15 mouse cellular contexts compared by ENCODE assay signal in genomic region chr5:135208197-135208596, GRCm38 (mm10). TPM values are rescaled to one million over a fixed set of nuclear protein-coding genes. Genes with fewer than 3 reads are reported as not detected.
A peak's percentile ranks its signal among the peaks of the same experiment; 100 is the strongest.
DNase-seq lines count a peak whose midpoint lies in the region; ATAC-seq and TF ChIP-seq lines count a peak whose summit lies in the region.
"Had no signal": no experiment of that assay in that cellular context is flagged by ENCODE, and none has a peak within 500 bp of the region (broad histone marks: within the 10 kb centered on the region; RNA-seq: fewer than 3 reads in every experiment).

No protein-coding gene starts in this region.

- 95% methylated on average over 1 of the region's 1 CpGs for WGBS in kidney, adult 2 months
- 95% methylated on average over 1 of the region's 1 CpGs for WGBS in kidney, embryonic 14.5 days
- 100% methylated on average over 1 of the region's 1 CpGs for WGBS in thymus, adult 2 months

- no peaks in the 10 kb centered on the region for H3K4me1 ChIP-seq in kidney, adult 2 months (ENCODE audit: control insufficient read depth, insufficient read depth, low read length)
- no peaks in the 10 kb centered on the region for H3K4me1 ChIP-seq in kidney, embryonic 14.5 days (ENCODE audit: control insufficient read depth, insufficient read depth, low read length)
- no peaks in the 10 kb centered on the region for H3K4me1 ChIP-seq in thymus, adult 2 months (replicated peaks; ENCODE audit: control insufficient read depth, insufficient read depth, low read length)
- H3K4me1 ChIP-seq: embryonic facial prominence, embryonic 13.5 days; hindbrain, embryonic 10.5 days; liver, embryonic 15.5 days; midbrain, embryonic 12.5 days had no signal

- H3K4me2 ChIP-seq in kidney, embryonic 14.5 days (replicated peaks; ENCODE audit: low read depth, low read length), result no peak overlapping the region
- H3K4me2 ChIP-seq: embryonic facial prominence, embryonic 13.5 days; liver, embryonic 15.5 days; midbrain, embryonic 12.5 days had no signal

- TF ChIP-seq POLR2A in kidney, adult 2 months (IDR thresholded peaks at IDR 0.05; ENCODE audit: low read depth, low read length), result no peak
- TF ChIP-seq POLR2A in thymus, adult 2 months (IDR thresholded peaks at IDR 0.05; ENCODE audit: control insufficient read depth, extremely low read depth, insufficient read depth, low read length, poor library complexity), result no peak

- H3K27ac ChIP-seq in kidney, adult 2 months (ENCODE audit: insufficient read depth, low read depth, low read length), result no peak overlapping the region
- H3K27ac ChIP-seq in kidney, embryonic 14.5 days (ENCODE audit: low read depth, low read length), result no peak overlapping the region
- no peak overlapping the region for H3K27ac ChIP-seq in thymus, adult 2 months (ENCODE audit: control insufficient read depth, insufficient read depth, low read length)
- H3K27ac ChIP-seq: embryonic facial prominence, embryonic 13.5 days; hindbrain, embryonic 10.5 days; liver, embryonic 15.5 days; midbrain, embryonic 12.5 days had no signal

- H3K9ac ChIP-seq in kidney, embryonic 14.5 days (ENCODE audit: low read depth, low read length), result no peak overlapping the region
- H3K9ac ChIP-seq: embryonic facial prominence, embryonic 13.5 days; forebrain, postnatal 0 days; liver, embryonic 15.5 days; midbrain, embryonic 12.5 days had no signal

- DNase-seq in kidney, adult 2 months, result no peak
- peak; percentile 15 for DNase-seq in thymus, postnatal 25 days
- no peak for DNase-seq in thymus, adult 2 months
- DNase-seq in ZHBTc4 (ENCODE audit: low read depth, low spot score), result peak; percentile 73
- no peak for DNase-seq in adipocyte (ENCODE audit: low spot score)
- no peak for DNase-seq in layer of hippocampus, postnatal 14 days (ENCODE audit: low spot score in 2 of 2)
- DNase-seq: cerebellum, adult 9-11 months; forebrain, postnatal 0 days; kidney, postnatal 10 days had no signal

- 0 out of 2 replicates have a peak, but pooled peaks have one; percentile 9 for TF ChIP-seq CTCF in kidney, adult 2 months (conservative IDR thresholded peaks at IDR 0.05; ENCODE audit: insufficient read depth, insufficient read length, low read depth, low read length)
- no peak for TF ChIP-seq CTCF in thymus, adult 2 months (IDR thresholded peaks at IDR 0.05; ENCODE audit: borderline replicate concordance, control insufficient read depth, extremely low read depth, insufficient read depth, low read length, poor library complexity)

- H3K36me3 ChIP-seq in kidney, adult 2 months (ENCODE audit: control insufficient read depth, insufficient read depth, low read length), result peaks cover 11% of the 10 kb centered on the region
- H3K36me3 ChIP-seq in kidney, embryonic 14.5 days (ENCODE audit: control insufficient read depth, insufficient read depth, low read length), result peaks cover 95% of the 10 kb centered on the region
- H3K36me3 ChIP-seq in thymus, adult 2 months (ENCODE audit: control insufficient read depth, insufficient read depth, low read length), result peaks cover 92% of the 10 kb centered on the region

- H3K9me3 ChIP-seq in kidney, embryonic 14.5 days (ENCODE audit: control insufficient read depth, low read length), result no peaks in the 10 kb centered on the region
- H3K9me3 ChIP-seq: embryonic facial prominence, embryonic 13.5 days; hindbrain, embryonic 10.5 days; liver, embryonic 15.5 days had no signal

- H3K4me3 ChIP-seq in kidney, adult 2 months (ENCODE audit: insufficient read depth, low read depth, low read length), result no peak overlapping the region
- H3K4me3 ChIP-seq in kidney, embryonic 14.5 days (ENCODE audit: low read length), result no peak overlapping the region
- no peak overlapping the region for H3K4me3 ChIP-seq in thymus, adult 2 months (ENCODE audit: control insufficient read depth, insufficient read depth, low read length)
- H3K4me3 ChIP-seq: embryonic facial prominence, embryonic 13.5 days; hindbrain, embryonic 10.5 days; liver, embryonic 15.5 days; midbrain, embryonic 12.5 days had no signal

- ATAC-seq in kidney, embryonic 14.5 days (ENCODE audit: low FRiP score, low TSS enrichment), result no peak
- ATAC-seq: forebrain, postnatal 0 days had no signal

- H3K27me3 ChIP-seq in kidney, adult 2 months (replicated peaks; ENCODE audit: control insufficient read depth, insufficient read depth, low read length), result no peaks in the 10 kb centered on the region
- H3K27me3 ChIP-seq in kidney, embryonic 14.5 days (ENCODE audit: control insufficient read depth, insufficient read depth, low read length), result no peaks in the 10 kb centered on the region
- no peaks in the 10 kb centered on the region for H3K27me3 ChIP-seq in thymus, adult 2 months (ENCODE audit: control insufficient read depth, insufficient read depth, low read length)
- H3K27me3 ChIP-seq: embryonic facial prominence, embryonic 13.5 days; liver, embryonic 15.5 days; midbrain, embryonic 12.5 days had no signal

RNA-seq across cellular contexts. Expression of gene Baz1b, which starts 21.1 kb away (rescaled TPM):
- 16.5 and 18.7 TPM in 2 replicates for polyA plus RNA-seq in kidney, adult 2 months (2012; rRNA removed)
- 35.8 and 68.8 TPM in 2 replicates for polyA plus RNA-seq in kidney, embryonic 14.5 days (2014; fragmentation: Nextera tagmentation; extraction: Ambion mirVana)
- 56.1 and 68.7 TPM in 2 replicates for polyA plus RNA-seq in thymus, adult 2 months (2012; rRNA removed)
- 10 to 100 TPM; 54.6 to 55.2 TPM for total RNA-seq in layer of hippocampus, postnatal 14 days (2021)

RNA-seq across cellular contexts. Expression of gene Bcl7b, which starts 40.1 kb away (rescaled TPM):
- 36.7 and 47.9 TPM in 2 replicates for polyA plus RNA-seq in kidney, adult 2 months (2012; rRNA removed)
- 47.9 and 56.1 TPM in 2 replicates for polyA plus RNA-seq in kidney, embryonic 14.5 days (2014; fragmentation: Nextera tagmentation; extraction: Ambion mirVana)
- polyA plus RNA-seq in thymus, adult 2 months (2012; rRNA removed), result 61.1 and 67.0 TPM in 2 replicates
- total RNA-seq in layer of hippocampus, postnatal 14 days (2021), result 10 to 100 TPM; 34.1 to 38.3 TPM

RNA-seq across cellular contexts. Expression of gene Fzd9, which starts 42.8 kb away (rescaled TPM):
- 0.67 and 0.83 TPM in 2 replicates for polyA plus RNA-seq in kidney, adult 2 months (2012; rRNA removed)
- polyA plus RNA-seq in kidney, embryonic 14.5 days (2014; fragmentation: Nextera tagmentation; extraction: Ambion mirVana), result 0.54 and 1.1 TPM in 2 replicates
- polyA plus RNA-seq in thymus, adult 2 months (2012; rRNA removed), result 0.06 and 0.58 TPM in 2 replicates
- 10 to 100 TPM; 11.0 to 12.3 TPM for total RNA-seq in layer of hippocampus, postnatal 14 days (2021)
- total RNA-seq: neutrophil, adult 5-6 weeks had no signal

RNA-seq across cellular contexts. Expression of gene Tbl2, which starts 58.7 kb away (rescaled TPM):
- 10.1 and 10.2 TPM in 2 replicates for polyA plus RNA-seq in kidney, adult 2 months (2012; rRNA removed)
- polyA plus RNA-seq in kidney, embryonic 14.5 days (2014; fragmentation: Nextera tagmentation; extraction: Ambion mirVana), result 11.9 and 24.5 TPM in 2 replicates
- 18.5 and 18.7 TPM in 2 replicates for polyA plus RNA-seq in thymus, adult 2 months (2012; rRNA removed)
- total RNA-seq in layer of hippocampus, postnatal 14 days (2021), result 10 to 100 TPM; 24.5 to 26.2 TPM

Comparison
In these comparisons a context has a peak if more than half of its experiments do, and no peak if none do; other contexts are left out.
1. DNase-seq: peak in thymus, postnatal 25 days (single experiment) and ZHBTc4 (single experiment); none in kidney, adult 2 months (single experiment), thymus, adult 2 months (single experiment), adipocyte (single experiment) and layer of hippocampus, postnatal 14 days (0 of 2).